Mouse (Mus musculus) frontal cortex, postnatal 14 days (tissue): ENCODE measurements at regions not wholly inside any gene's neighbourhood (a gene's known extent, or its start where the extent isn't known, plus 50 kb on each side); places are given as distances from the start of the nearest gene placed in this dataset.
A peak's percentile ranks its signal among the peaks of the same experiment; 100 is the strongest.

Source experiments
- DNase-seq, 2 experiments: peaks; one replicate each; pipeline ENCODE4 v3.0.0; 2022; ENCODE audit warnings: low spot score in 2 of 2

DNA sequence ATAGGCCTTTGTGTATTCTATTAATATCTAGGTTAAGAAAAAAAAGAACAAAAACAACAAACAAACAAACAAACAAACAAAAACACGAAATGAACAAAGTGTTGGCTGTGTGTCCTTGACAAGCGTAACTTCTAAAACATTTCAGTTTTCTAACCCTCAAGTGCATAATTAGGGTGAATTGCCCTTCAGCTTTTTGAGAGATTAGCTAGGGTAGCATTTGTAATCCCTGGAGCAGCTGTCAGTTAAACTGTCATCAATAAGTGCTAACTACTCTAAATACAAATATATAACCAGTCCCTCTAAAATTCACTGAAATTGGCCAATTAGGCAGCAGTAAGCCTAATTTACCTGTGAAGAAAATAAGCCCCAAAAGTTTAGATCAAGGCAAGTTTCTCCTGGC lies 467.6 kb downstream of the Gabrg2 start:
- no peak for DNase-seq

DNA sequence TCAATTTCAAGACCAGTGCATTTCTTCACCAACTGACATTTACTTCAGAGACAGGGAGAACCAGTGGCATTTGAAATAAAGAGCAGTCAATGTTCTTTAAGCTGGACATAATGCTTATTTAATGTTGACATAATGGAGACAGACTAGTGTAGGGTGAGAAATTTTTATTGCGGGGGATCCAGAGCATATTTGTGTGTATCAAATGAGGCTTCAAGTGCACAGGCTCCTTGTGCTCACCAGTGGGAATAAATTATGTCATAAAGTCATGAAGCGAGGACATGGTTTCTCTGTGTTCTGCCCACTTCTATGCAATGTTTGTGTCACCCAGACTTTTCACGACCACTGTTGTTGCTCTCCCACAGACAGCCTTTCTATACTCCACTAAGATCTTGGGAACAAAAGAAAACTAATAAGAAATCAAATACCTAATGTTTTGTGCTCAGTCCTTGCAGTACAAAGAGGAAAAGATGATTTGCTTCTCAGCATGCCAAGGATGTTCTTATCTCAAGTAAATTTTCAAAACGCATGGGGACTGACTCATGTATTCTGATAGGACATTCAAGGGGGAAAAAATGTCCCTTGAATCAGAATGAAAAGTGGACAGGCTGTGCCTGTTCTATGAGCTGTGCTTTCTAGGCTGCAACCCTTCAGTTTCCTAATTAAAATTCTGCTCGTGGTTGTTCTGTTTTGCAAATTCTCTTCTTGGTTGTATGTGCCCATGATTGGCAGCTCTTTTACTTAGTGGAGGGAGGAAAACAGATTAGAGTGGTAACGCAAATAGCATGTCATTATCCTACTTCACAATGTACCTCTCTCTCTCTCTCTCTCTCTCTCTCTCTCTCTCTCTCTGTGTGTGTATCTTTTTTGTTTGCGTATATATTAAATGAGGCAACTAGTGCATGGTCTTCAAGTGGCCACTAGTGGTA lies 468.4 kb downstream of the Gabrg2 start:
- DNase-seq = no peak

DNA sequence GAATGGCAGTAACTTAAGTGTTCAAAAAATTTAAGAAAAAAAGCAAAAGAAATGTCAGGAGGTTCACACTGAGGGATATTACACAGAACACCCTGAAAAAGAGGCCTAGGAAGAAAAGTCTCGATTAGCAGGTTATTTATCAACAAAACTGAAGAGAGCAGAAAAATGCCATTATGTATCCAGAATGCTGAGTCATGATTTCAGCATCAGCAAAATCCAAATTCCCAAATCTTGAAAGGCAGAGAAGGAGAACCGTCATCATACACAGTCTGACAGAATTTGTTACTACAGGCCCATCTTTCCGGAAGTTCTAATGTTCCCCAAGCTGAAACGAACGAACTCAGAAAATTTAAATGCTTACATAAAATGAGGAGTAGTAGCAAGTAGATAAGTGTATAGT lies 475.7 kb downstream of the Gabrg2 start:
- no peak for DNase-seq

DNA sequence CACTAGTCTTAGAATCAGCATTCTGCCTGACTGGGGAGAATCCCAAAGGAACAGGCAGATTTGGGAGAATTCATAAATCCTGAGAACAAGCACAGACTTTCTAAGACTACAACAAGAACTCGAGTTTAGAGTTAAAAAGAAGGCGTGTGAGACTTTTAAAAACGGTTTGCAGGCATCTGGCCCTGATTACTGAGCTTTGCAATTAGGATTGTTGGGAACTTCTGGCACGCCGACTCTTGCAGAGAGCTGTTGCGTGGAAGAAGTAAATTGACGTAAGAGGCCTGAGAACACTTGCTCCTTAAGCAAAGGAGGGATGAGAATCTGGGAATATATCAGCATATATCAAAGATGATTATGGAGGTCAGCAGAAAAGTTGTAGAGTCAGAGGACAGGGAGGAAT lies 507.4 kb downstream of the Gabrg2 start:
- peak; percentile 14 to 16 for DNase-seq

DNA sequence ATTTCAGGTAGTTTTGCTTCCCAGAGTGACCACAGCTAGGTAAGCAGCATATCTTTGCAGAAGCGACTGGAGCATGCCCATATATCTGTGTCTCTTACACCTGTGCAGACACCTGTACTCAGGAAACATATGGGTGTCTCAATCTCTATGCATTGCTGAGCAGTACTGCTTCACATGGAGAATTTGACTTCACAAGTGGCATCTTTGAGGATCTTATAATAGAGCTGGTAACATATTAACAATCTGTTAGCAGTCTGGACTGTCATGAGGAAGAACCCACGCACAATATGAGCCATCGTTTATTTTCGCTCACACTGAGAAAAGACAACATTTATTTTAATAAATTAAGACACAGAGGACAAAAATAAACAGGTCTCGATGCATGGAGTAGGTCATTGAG lies 508.7 kb downstream of the Gabrg2 start:
- DNase-seq = peak; percentile 7 to 14

DNA sequence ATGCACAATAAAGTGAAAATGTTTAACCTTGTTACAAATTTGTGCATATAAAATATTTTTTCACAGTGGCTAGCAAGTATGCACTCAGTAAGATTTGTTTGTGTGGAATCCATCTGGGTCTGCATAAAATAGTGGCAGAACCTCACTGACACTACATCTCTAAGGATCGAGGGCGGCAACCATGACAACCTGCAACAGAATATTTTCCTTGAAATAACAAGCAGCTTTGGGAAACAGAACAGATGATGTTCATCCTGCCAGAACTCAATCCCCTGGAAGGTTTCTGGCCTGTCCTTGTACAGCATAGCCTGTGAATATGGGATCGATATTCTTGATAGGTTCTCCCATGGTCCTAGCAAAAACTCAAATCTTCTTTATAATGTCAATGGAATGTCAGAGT lies 509.4 kb downstream of the Gabrg2 start:
- DNase-seq = peak; percentile 24 to 37

DNA sequence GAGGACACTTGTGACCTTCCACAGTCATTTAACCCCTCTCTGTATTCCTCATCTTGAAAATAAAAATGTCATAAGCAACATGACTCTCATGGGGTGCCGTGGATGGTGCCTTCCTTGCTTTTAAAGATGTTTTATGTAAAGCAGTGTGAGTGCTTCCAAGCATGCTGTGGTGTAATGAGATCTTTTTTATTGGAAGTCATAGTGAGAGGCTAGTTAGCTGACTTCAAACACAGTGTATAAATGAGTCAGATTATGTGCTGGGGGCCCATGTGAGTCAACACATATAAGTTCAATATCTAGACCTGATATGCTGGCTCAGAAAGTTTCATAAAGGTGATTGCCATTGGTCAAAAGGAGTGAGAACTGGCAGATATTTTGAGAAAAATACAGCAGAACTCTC lies 516.8 kb downstream of the Gabrg2 start:
- DNase-seq = no peak

DNA sequence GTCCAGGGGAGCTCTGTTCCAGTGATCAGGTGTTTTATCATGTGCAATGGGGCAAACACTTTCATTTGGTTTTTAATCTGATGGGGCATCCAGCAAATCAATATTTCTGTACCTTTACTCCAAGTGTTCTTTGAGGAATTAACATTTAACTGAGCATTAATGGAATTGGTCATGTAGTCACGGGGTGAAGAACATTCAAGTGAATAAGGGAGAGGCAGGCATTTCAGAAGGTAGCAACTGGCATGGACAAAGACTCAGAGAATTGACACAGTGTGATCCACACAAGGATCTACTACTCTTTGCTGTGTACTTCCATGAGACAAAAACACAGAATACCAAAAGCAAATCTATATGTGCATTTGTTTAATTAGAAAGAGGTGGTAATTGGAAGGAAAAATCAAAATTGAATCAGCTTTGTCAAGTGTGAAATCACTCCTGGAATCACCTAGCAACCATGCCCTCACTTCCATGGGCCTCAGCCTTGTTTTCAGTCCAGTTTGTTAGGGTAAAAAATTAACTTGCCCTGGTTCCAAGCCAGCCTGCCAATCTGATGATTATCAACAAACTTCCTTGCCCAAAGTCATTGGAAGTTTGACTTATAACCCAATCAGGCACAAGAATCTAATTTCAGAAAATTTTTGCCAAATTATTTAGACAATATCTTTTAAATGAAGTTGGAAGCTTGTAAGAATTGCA lies 529.6 kb downstream of the Gabrg2 start:
- DNase-seq = no peak

DNA sequence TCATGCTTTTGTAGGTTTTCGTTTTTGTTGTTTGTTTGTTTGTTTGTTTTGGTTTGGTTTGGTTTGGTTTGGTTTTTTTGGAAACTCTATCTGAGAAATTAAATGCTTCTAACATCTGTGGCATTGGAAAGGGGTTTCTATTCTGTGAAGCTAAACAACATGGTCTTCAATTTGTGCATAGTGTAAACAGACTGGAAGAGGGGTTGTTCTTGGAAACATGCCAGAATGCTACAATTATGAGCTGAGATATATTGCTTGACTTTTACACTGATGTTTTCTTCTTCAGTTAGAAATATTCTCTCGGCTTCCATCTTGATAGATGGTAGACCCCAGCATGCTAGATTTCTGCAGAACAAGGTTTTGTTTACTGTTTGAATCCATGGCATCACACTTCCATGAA lies 533.3 kb downstream of the Gabrg2 start:
- DNase-seq = no peak

DNA sequence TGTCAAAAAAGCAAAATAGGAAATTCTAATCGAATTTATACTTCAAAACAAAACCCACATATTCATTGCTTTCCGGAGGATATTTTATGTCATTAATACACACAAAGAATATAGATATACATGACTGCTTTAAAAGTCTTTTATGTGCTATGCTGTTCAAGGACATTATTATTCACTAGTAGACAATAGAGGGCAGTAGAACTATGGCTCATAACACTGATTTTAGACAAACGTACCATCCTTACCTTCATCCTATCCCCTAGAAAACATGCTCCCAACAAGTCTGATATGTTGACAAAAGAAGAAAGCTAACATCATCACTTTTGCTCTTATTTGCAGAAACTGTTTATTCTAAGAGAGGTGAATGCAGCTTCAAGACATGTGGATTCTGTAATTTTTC lies 566.8 kb downstream of the Gabrg2 start:
- DNase-seq = no peak

DNA sequence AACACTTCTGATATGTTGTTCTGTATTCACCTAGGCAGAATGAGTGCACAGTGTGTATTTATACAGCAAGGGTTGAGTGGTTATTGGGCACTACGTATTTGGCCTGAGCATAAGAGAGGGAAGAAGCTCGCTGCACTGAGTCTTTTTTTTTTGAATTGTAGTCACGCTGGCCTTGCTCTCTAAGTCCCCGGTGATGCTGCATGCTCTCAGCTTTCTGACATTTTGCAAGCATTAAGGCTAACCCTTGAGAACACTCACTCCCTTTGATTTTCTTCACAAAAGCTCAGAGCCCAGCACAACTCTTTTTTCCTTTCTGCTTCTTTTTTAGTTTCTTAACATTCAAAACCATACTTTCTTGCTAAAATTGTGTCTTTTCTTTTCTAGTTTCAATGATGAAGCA lies 575.1 kb downstream of the Gabrg2 start:
- DNase-seq = no peak
